Mouse (Mus musculus) adrenal gland, adult 18-20 months (tissue): Measurements from ENCODE around the gene Cd151. TPM values are rescaled to one million over a fixed set of nuclear protein-coding genes. Genes with fewer than 3 reads are reported as not detected.
A peak's percentile ranks its signal among the peaks of the same experiment; 100 is the strongest.
"Not testable (repeated sequence)": the region's sequence is repeated elsewhere in the genome, so short reads cannot be mapped to it uniquely, and the experiment has no call there.

Experiments
- DNase-seq, 2 experiments: peaks; one replicate each; pipeline ENCODE4 v3.0.0; 2021 to 2022; ENCODE audit warnings: low spot score in 2 of 2
- total RNA-seq, 2 experiments: library from RNA; stranded (reverse); gene quantifications; 1 replicate in 1 of 2; 2 replicates in 1 of 2; pipeline ENCODE4 v1.2.3; 2021

Cd151 gene
- total RNA-seq, 2 experiments from 2014 or later = 317 to 379 TPM

- DNase-seq = peak; percentile 69 to 71
Observed at GRCm38 (mm10) chr7:141435129-141435855, 31.9 kb upstream of the Cd151 start.

GRCm38 (mm10) chr7:141435856-141436522 lies 31.2 kb upstream of the Cd151 start:
- no peak for DNase-seq

- DNase-seq = no peak
Observed at GRCm38 (mm10) chr7:141436523-141436892, 30.7 kb upstream of the Cd151 start.

- peak; percentile 82 to 85 for DNase-seq
Observed at GRCm38 (mm10) chr7:141437178-141438120, 29.7 kb upstream of the Cd151 start, which contains the start of gene Slc25a22. Gene Slc25a22, minus strand, starts transcription at chr7:141437892.

GRCm38 (mm10) chr7:141438201-141438968 lies 28.8 kb upstream of the Cd151 start:
- no peak for DNase-seq

- no peak for DNase-seq
Observed at GRCm38 (mm10) chr7:141439140-141439679, 28.0 kb upstream of the Cd151 start.

GRCm38 (mm10) chr7:141439811-141440210 lies 27.4 kb upstream of the Cd151 start:
- no peak for DNase-seq

- DNase-seq = no peak
Observed at GRCm38 (mm10) chr7:141440613-141441012, 26.6 kb upstream of the Cd151 start.

GRCm38 (mm10) chr7:141441460-141441859 lies 25.7 kb upstream of the Cd151 start:
- DNase-seq = no peak

- no peak for DNase-seq
Observed at GRCm38 (mm10) chr7:141442199-141442598, 25.0 kb upstream of the Cd151 start.

- no peak for DNase-seq
Observed at GRCm38 (mm10) chr7:141443081-141443821, 23.9 kb upstream of the Cd151 start.

GRCm38 (mm10) chr7:141443828-141444237 lies 23.4 kb upstream of the Cd151 start, which contains the start of gene Pidd1:
Gene Pidd1, minus strand, starts transcription at chr7:141444025.
- DNase-seq = peak; percentile 45 to 62

- DNase-seq = not testable (repeated sequence)
Observed at GRCm38 (mm10) chr7:141446374-141446773, 20.8 kb upstream of the Cd151 start.

- peak; percentile 94 to 95 for DNase-seq
Observed at GRCm38 (mm10) chr7:141447110-141447991, 19.8 kb upstream of the Cd151 start, which contains the start of gene Rplp2. Gene Rplp2, plus strand, starts transcription at chr7:141447370.

- no peak for DNase-seq
Observed at GRCm38 (mm10) chr7:141451928-141452327, 15.3 kb upstream of the Cd151 start.

- DNase-seq = no peak
Observed at GRCm38 (mm10) chr7:141453636-141454035, 13.6 kb upstream of the Cd151 start.

- DNase-seq = peak; percentile 94 to 96
Observed at GRCm38 (mm10) chr7:141454967-141455551, 12.1 kb upstream of the Cd151 start, which contains the start of gene Pnpla2. Gene Pnpla2, plus strand, starts transcription at chr7:141455198.
